Mouse (Mus musculus) hindbrain, embryonic 13.5 days (tissue): ENCODE measurements at regions not wholly inside any gene's neighbourhood (a gene's known extent, or its start where the extent isn't known, plus 50 kb on each side); places are given as distances from the start of the nearest gene placed in this dataset.

ENCODE experiments used
- ATAC-seq: fragments of 200-750 bp; cut with Nextera tagmentation; 2 replicates; pipeline ENCODE4 v1.8.0; 2017; ENCODE audit warnings: moderate TSS enrichment; ENCODE audit not compliant: low FRiP score
- H3K27ac ChIP-seq: fragments of 300-500 bp; sonication (generic); 2 replicates; pipeline ENCODE4 v1.5.1; 2015; ENCODE audit warnings: inconsistent platforms, mild to moderate bottlenecking, moderate library complexity
- H3K27me3 ChIP-seq: fragments of 300-500 bp; sonication (generic); 2 replicates; pipeline ENCODE4 v1.6.1; 2015; ENCODE audit warnings: mild to moderate bottlenecking, inconsistent platforms
- H3K36me3 ChIP-seq: fragments of 300-500 bp; sonication (generic); 2 replicates; pipeline ENCODE4 v1.6.1; 2015; ENCODE audit warnings: mild to moderate bottlenecking, inconsistent platforms
- H3K4me1 ChIP-seq: fragments of 300-500 bp; sonication (generic); replicated peaks from 2 replicates; pipeline ENCODE4 v1.6.1; 2015; ENCODE audit warnings: inconsistent platforms
- H3K4me2 ChIP-seq: fragments of 300-500 bp; sonication (generic); 2 replicates; pipeline ENCODE4 v1.6.1; 2015; ENCODE audit warnings: inconsistent platforms, mild to moderate bottlenecking, moderate library complexity
- H3K4me3 ChIP-seq: fragments of 300-500 bp; sonication (generic); 2 replicates; pipeline ENCODE4 v1.5.1; 2015; ENCODE audit warnings: mild to moderate bottlenecking, inconsistent platforms
- H3K9ac ChIP-seq: fragments of 300-500 bp; sonication (generic); 2 replicates; pipeline ENCODE4 v1.6.1; 2015; ENCODE audit warnings: mild to moderate bottlenecking, inconsistent platforms
- H3K9me3 ChIP-seq: fragments of 300-500 bp; sonication (generic); 2 replicates; pipeline ENCODE4 v1.6.1; 2016; ENCODE audit warnings: inconsistent platforms
- WGBS: fragments of 180-500 bp; shearing (Covaris S2); methylation state at CpG from one replicate; pipeline ENCODE4 v1.1.7; 2015; 5-methylcytosine and 5-hydroxymethylcytosine counted together

DNA sequence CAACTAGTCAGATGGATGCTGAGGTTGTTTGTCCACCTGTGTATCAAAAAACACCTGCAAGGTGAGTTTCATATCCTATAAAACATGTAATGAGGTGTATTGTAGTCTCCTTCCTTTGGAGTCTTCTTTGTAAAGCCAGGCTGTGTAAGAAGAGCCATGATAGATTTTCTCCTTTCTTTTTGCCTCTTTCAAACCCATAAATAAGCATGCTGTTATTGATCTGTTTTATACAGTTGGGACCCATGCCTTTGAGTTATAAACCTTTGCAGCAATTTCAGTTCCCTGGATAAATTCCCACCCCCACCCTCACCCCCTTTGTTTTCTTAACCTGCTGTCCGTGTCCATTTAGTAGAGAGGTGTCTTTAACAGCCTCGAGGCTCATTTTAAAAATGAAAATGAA lies 131.0 kb upstream of the Rgs17 start:
- ATAC-seq, result no peak
- Histone ChIP-seq H3K9me3 (no peaks in the 10 kb centered on the region), H3K27ac (no peak overlapping the region), H3K4me2 (no peak overlapping the region), H3K9ac (no peak overlapping the region), H3K27me3 (no peaks in the 10 kb centered on the region), H3K36me3 (no peaks in the 10 kb centered on the region), H3K4me3 (no peak overlapping the region), H3K4me1 (no peaks in the 10 kb centered on the region)
- WGBS, result 68% methylated on average over 2 of the region's 2 CpGs

GRCm38 (mm10) chr10:6043358-6043757 lies 121.2 kb upstream of the Rgs17 start:
- Histone ChIP-seq H3K4me3 (no peak overlapping the region), H3K4me2 (no peak overlapping the region), H3K9me3 (no peaks in the 10 kb centered on the region), H3K9ac (no peak overlapping the region), H3K4me1 (no peaks in the 10 kb centered on the region), H3K27me3 (no peaks in the 10 kb centered on the region), H3K27ac (no peak overlapping the region), H3K36me3 (no peaks in the 10 kb centered on the region)
- 73% methylated on average over 5 of the region's 5 CpGs for WGBS
- no peak for ATAC-seq

DNA sequence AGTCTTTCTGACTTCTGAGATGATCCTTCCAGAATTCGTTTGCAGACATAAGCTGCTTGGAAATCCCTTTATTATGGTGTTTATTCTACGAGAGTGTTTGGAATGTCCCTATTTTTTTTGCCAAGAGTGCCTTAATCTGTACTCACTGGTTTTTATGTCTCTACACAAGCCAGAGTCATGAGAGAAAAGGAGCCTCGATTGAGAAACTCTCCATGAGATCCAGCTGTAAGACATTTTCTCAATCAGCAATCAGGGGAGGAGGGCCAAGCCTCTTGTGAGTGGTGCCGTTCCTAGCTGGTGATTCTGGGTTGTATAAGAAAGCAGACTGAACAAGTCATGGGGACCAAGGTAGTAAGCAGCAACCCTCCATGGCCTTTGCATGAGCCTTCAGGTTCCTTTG lies 117.6 kb upstream of the Rgs17 start:
- Histone ChIP-seq H3K4me3 (no peak overlapping the region), H3K9me3 (no peaks in the 10 kb centered on the region), H3K27me3 (no peaks in the 10 kb centered on the region), H3K36me3 (no peaks in the 10 kb centered on the region), H3K9ac (no peak overlapping the region), H3K27ac (no peak overlapping the region), H3K4me2 (no peak overlapping the region), H3K4me1 (no peaks in the 10 kb centered on the region)
- WGBS, result 70% methylated on average over 4 of the region's 4 CpGs
- ATAC-seq, result no peak

- H3K27ac ChIP-seq, result no peak overlapping the region
- WGBS, result 30% methylated on average over 25 of the region's 25 CpGs
- peak; percentile 89 for ATAC-seq
- no peaks in the 10 kb centered on the region for H3K9me3 ChIP-seq
- H3K36me3 ChIP-seq, result no peaks in the 10 kb centered on the region
- no peaks in the 10 kb centered on the region for H3K4me1 ChIP-seq
- no peak overlapping the region for H3K4me3 ChIP-seq
- H3K27me3 ChIP-seq, result 0 out of 2 replicates have a peak, but pooled peaks cover 3% of the 10 kb centered on the region
- peak overlapping the region; percentile 39 for H3K4me2 ChIP-seq
- H3K9ac ChIP-seq, result no peak overlapping the region
Observed at GRCm38 (mm10) chr10:6035792-6036487, 113.7 kb upstream of the Rgs17 start.

- WGBS, result 78% methylated on average over 4 of the region's 4 CpGs
- no peaks in the 10 kb centered on the region for H3K4me1 ChIP-seq
- H3K9me3 ChIP-seq, result no peaks in the 10 kb centered on the region
- no peak overlapping the region for H3K4me3 ChIP-seq
- H3K36me3 ChIP-seq, result no peaks in the 10 kb centered on the region
- no peak overlapping the region for H3K4me2 ChIP-seq
- no peak for ATAC-seq
- H3K27me3 ChIP-seq, result 0 out of 2 replicates have a peak, but pooled peaks cover 3% of the 10 kb centered on the region
- no peak overlapping the region for H3K9ac ChIP-seq
- H3K27ac ChIP-seq, result no peak overlapping the region
Observed at GRCm38 (mm10) chr10:6032469-6032868, 110.3 kb upstream of the Rgs17 start.

GRCm38 (mm10) chr10:6027551-6027950 lies 105.4 kb upstream of the Rgs17 start:
- Histone ChIP-seq H3K27ac (no peak overlapping the region), H3K4me2 (no peak overlapping the region), H3K36me3 (no peaks in the 10 kb centered on the region), H3K4me3 (no peak overlapping the region), H3K27me3 (no peaks in the 10 kb centered on the region), H3K4me1 (no peaks in the 10 kb centered on the region), H3K9ac (no peak overlapping the region), H3K9me3 (no peaks in the 10 kb centered on the region)
- 56% methylated on average over 1 of the region's 1 CpGs for WGBS
- no peak for ATAC-seq

DNA sequence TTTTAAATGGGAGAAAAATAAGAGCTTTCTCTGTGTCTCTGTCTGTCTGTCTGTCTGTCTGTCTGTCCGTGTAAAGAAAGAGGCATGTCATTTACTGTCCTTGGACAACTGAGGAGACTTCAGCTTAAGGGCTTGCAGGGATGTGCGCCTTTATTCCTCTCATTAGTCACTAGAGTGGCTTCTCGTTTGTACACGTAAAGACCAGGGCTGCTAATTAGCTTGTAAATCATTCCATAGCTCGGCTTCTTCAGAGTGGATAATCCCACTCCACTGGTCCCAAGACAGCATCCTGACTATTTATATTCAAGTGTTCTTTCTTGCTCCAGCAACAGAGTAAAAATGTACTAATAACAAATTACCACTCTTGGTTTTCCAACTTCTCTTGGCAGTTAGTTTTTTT lies 104.1 kb upstream of the Rgs17 start:
- Histone ChIP-seq H3K9ac (no peak overlapping the region), H3K4me3 (no peak overlapping the region), H3K27ac (no peak overlapping the region), H3K9me3 (no peaks in the 10 kb centered on the region), H3K27me3 (no peaks in the 10 kb centered on the region), H3K36me3 (no peaks in the 10 kb centered on the region), H3K4me2 (no peak overlapping the region), H3K4me1 (no peaks in the 10 kb centered on the region)
- ATAC-seq, result no peak
- 62% methylated on average over 5 of the region's 5 CpGs for WGBS

- 72% methylated on average over 2 of the region's 2 CpGs for WGBS
- no peak overlapping the region for H3K9ac ChIP-seq
- no peak for ATAC-seq
Observed at GRCm38 (mm10) chr10:6022609-6023283, 100.5 kb upstream of the Rgs17 start.

DNA sequence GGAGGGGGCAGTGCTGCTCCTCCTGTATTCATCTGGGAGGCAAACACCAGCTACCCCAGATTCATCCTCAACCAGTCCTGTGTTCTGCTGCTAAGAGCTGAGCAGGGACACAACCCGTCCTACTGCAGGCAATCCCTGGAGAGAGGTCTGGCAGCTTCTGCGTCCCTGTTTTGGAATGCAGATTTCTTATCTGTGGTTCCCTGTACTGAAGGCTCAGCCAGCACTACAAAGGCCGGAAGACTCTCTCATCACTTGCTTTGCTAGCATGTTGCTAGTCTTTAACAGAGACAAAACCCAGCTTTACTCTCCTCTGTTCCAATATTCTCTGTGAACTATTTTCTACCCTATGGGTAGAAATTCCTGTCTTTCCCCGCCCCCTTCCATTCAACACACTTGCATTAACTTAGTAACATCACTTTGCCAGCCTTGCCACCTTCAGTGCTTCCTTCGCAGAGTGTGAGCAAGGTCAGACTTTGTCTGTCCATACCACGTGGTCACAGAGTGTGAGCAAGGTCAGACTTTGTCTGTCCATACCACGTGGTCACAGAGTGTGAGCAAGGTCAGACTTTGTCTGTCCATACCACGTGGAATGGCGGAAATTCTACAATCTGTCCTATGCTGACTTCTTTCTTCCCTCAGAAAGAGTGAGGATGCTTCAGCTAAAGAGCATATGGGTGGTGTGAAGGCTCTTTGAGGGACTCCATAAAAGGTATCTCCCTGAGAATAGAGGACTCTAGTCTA lies 98.9 kb upstream of the Rgs17 start:
- Histone ChIP-seq H3K27me3 (no peaks in the 10 kb centered on the region), H3K27ac (no peak overlapping the region), H3K9ac (no peak overlapping the region), H3K9me3 (no peaks in the 10 kb centered on the region), H3K36me3 (no peaks in the 10 kb centered on the region), H3K4me3 (no peak overlapping the region), H3K4me2 (no peak overlapping the region), H3K4me1 (no peaks in the 10 kb centered on the region)
- no peak for ATAC-seq
- WGBS, result 58% methylated on average over 9 of the region's 9 CpGs

More at GRCm38 (mm10) chr10:6022609-6023283, 100.5 kb upstream of the Rgs17 start:
- Histone ChIP-seq H3K4me1 (no peaks in the 10 kb centered on the region), H3K4me2 (no peak overlapping the region), H3K27me3 (no peaks in the 10 kb centered on the region), H3K27ac (no peak overlapping the region), H3K4me3 (no peak overlapping the region), H3K9me3 (no peaks in the 10 kb centered on the region), H3K36me3 (no peaks in the 10 kb centered on the region)

GRCm38 (mm10) chr10:6013743-6014142 lies 91.5 kb upstream of the Rgs17 start:
- WGBS, result 75% methylated on average over 4 of the region's 4 CpGs
- Histone ChIP-seq H3K4me2 (no peak overlapping the region), H3K4me1 (no peaks in the 10 kb centered on the region), H3K9me3 (no peaks in the 10 kb centered on the region), H3K36me3 (no peaks in the 10 kb centered on the region), H3K27ac (no peak overlapping the region), H3K4me3 (no peak overlapping the region), H3K9ac (no peak overlapping the region), H3K27me3 (no peaks in the 10 kb centered on the region)
- no peak for ATAC-seq

- H3K4me2 ChIP-seq, result no peak overlapping the region
- no peak overlapping the region for H3K9ac ChIP-seq
- ATAC-seq, result no peak
- no peak overlapping the region for H3K27ac ChIP-seq
- no peaks in the 10 kb centered on the region for H3K4me1 ChIP-seq
- no peaks in the 10 kb centered on the region for H3K27me3 ChIP-seq
- no peaks in the 10 kb centered on the region for H3K9me3 ChIP-seq
- 69% methylated on average over 5 of the region's 5 CpGs for WGBS
- H3K36me3 ChIP-seq, result no peaks in the 10 kb centered on the region
- no peak overlapping the region for H3K4me3 ChIP-seq
Observed at GRCm38 (mm10) chr10:6011541-6011940, 89.3 kb upstream of the Rgs17 start.

- Histone ChIP-seq H3K27me3 (no peaks in the 10 kb centered on the region), H3K4me3 (no peak overlapping the region), H3K9me3 (no peaks in the 10 kb centered on the region), H3K4me2 (no peak overlapping the region), H3K36me3 (no peaks in the 10 kb centered on the region), H3K27ac (no peak overlapping the region), H3K9ac (no peak overlapping the region), H3K4me1 (no peaks in the 10 kb centered on the region)
- ATAC-seq, result peak; percentile 46; the same call in 1 of the 2 replicates
- WGBS, result 33% methylated on average over 5 of the region's 5 CpGs
Observed at GRCm38 (mm10) chr10:6011029-6011428, 88.8 kb upstream of the Rgs17 start.
